Mouse (Mus musculus): ENCODE data around the gene Tmbim1. TPM values are rescaled to one million over a fixed set of nuclear protein-coding genes. Genes with fewer than 3 reads are reported as not detected.

Gene Tmbim1
- polyA plus RNA-seq, 1 experiment, result 60.8 TPM

- DNase-seq (ENCODE audit: low read depth in 1 of 2, low spot score in 2 of 2), result no peak
- WGBS, result 95% methylated on average over 14 of the region's 14 CpGs
- H3K4me3 ChIP-seq (ENCODE audit: extremely low read depth, insufficient read depth, insufficient read length), result no peak overlapping the region
Observed at GRCm38 (mm10) chr1:74280591-74281325, 24.7 kb downstream of the Tmbim1 start.

GRCm38 (mm10) chr1:74278988-74279387 is 26.4 kb downstream of the Tmbim1 start:
- H3K4me3 ChIP-seq (ENCODE audit: extremely low read depth, insufficient read depth, insufficient read length), result no peak overlapping the region
- H3K4me1 ChIP-seq (ENCODE audit: control insufficient read depth, insufficient read depth, insufficient read length), result peaks cover 3% of the 10 kb centered on the region; the same call in 1 of the 2 replicates
- no peak for DNase-seq (ENCODE audit: low read depth in 1 of 2, low spot score in 2 of 2)
- no peak overlapping the region for H3K27ac ChIP-seq (ENCODE audit: insufficient read depth, low read length)
- no peaks in the 10 kb centered on the region for H3K27me3 ChIP-seq (ENCODE audit: control insufficient read depth, insufficient read depth, low read length)
- TF ChIP-seq POLR2A (IDR thresholded peaks at IDR 0.05; ENCODE audit: low read depth, low read length), result no peak
- TF ChIP-seq CTCF (IDR thresholded peaks at IDR 0.05; ENCODE audit: extremely low read depth, insufficient read depth, insufficient read length, insufficient replicate concordance), result no peak
- peaks cover 25% of the 10 kb centered on the region for H3K36me3 ChIP-seq (ENCODE audit: control insufficient read depth, insufficient read depth, low read length)
- 93% methylated on average over 11 of the region's 11 CpGs for WGBS

More at GRCm38 (mm10) chr1:74280591-74281325, 24.7 kb downstream of the Tmbim1 start:
- Histone ChIP-seq H3K4me1 (ENCODE audit: control insufficient read depth, insufficient read depth, insufficient read length) (peaks cover 6% of the 10 kb centered on the region; the same call in 1 of the 2 replicates), H3K27me3 (ENCODE audit: control insufficient read depth, insufficient read depth, low read length) (no peaks in the 10 kb centered on the region), H3K27ac (ENCODE audit: insufficient read depth, low read length) (no peak overlapping the region), H3K36me3 (ENCODE audit: control insufficient read depth, insufficient read depth, low read length) (peaks cover 25% of the 10 kb centered on the region)
- no peak for TF ChIP-seq CTCF (IDR thresholded peaks at IDR 0.05; ENCODE audit: extremely low read depth, insufficient read depth, insufficient read length, insufficient replicate concordance)
- no peak for TF ChIP-seq POLR2A (IDR thresholded peaks at IDR 0.05; ENCODE audit: low read depth, low read length)

GRCm38 (mm10) chr1:74278538-74278937 is 26.9 kb downstream of the Tmbim1 start, which contains the start of gene Gpbar1:
TSS of gene Gpbar1 (plus strand) at chr1:74278550.
- WGBS, result 93% methylated on average over 10 of the region's 10 CpGs
- DNase-seq (ENCODE audit: low read depth in 1 of 2, low spot score in 2 of 2), result no peak
- TF ChIP-seq POLR2A (IDR thresholded peaks at IDR 0.05; ENCODE audit: low read depth, low read length) (no peak), CTCF (IDR thresholded peaks at IDR 0.05; ENCODE audit: extremely low read depth, insufficient read depth, insufficient read length, insufficient replicate concordance) (no peak)
- H3K36me3 ChIP-seq (ENCODE audit: control insufficient read depth, insufficient read depth, low read length), result peaks cover 25% of the 10 kb centered on the region
- no peak within 1 kb of the TSS for H3K4me3 ChIP-seq (ENCODE audit: extremely low read depth, insufficient read depth, insufficient read length)
- no peaks in the 10 kb centered on the region; the same call in 1 of the 2 replicates for H3K4me1 ChIP-seq (ENCODE audit: control insufficient read depth, insufficient read depth, insufficient read length)
- no peaks in the 10 kb centered on the region for H3K27me3 ChIP-seq (ENCODE audit: control insufficient read depth, insufficient read depth, low read length)
- no peak within 1 kb of the TSS for H3K27ac ChIP-seq (ENCODE audit: insufficient read depth, low read length)

GRCm38 (mm10) chr1:74277883-74278537 is 27.4 kb downstream of the Tmbim1 start:
- no peaks in the 10 kb centered on the region for H3K4me1 ChIP-seq (ENCODE audit: control insufficient read depth, insufficient read depth, insufficient read length)
- no peak for TF ChIP-seq CTCF (IDR thresholded peaks at IDR 0.05; ENCODE audit: extremely low read depth, insufficient read depth, insufficient read length, insufficient replicate concordance)
- TF ChIP-seq POLR2A (IDR thresholded peaks at IDR 0.05; ENCODE audit: low read depth, low read length), result no peak
- DNase-seq (ENCODE audit: low read depth in 1 of 2, low spot score in 2 of 2), result no peak
- H3K4me3 ChIP-seq (ENCODE audit: extremely low read depth, insufficient read depth, insufficient read length), result no peak overlapping the region
- H3K27ac ChIP-seq (ENCODE audit: insufficient read depth, low read length), result no peak overlapping the region
- 80% methylated on average over 8 of the region's 8 CpGs for WGBS
- H3K36me3 ChIP-seq (ENCODE audit: control insufficient read depth, insufficient read depth, low read length), result peaks cover 25% of the 10 kb centered on the region
- no peaks in the 10 kb centered on the region for H3K27me3 ChIP-seq (ENCODE audit: control insufficient read depth, insufficient read depth, low read length)

GRCm38 (mm10) chr1:74277041-74277440 is 28.4 kb downstream of the Tmbim1 start:
- no peak for DNase-seq (ENCODE audit: low read depth in 1 of 2, low spot score in 2 of 2)
- Histone ChIP-seq H3K4me1 (ENCODE audit: control insufficient read depth, insufficient read depth, insufficient read length) (no peaks in the 10 kb centered on the region), H3K27me3 (ENCODE audit: control insufficient read depth, insufficient read depth, low read length) (no peaks in the 10 kb centered on the region), H3K4me3 (ENCODE audit: extremely low read depth, insufficient read depth, insufficient read length) (no peak overlapping the region), H3K27ac (ENCODE audit: insufficient read depth, low read length) (no peak overlapping the region), H3K36me3 (ENCODE audit: control insufficient read depth, insufficient read depth, low read length) (peaks cover 21% of the 10 kb centered on the region)
- TF ChIP-seq CTCF (IDR thresholded peaks at IDR 0.05; ENCODE audit: extremely low read depth, insufficient read depth, insufficient read length, insufficient replicate concordance), result no peak
- TF ChIP-seq POLR2A (IDR thresholded peaks at IDR 0.05; ENCODE audit: low read depth, low read length), result no peak
- WGBS, result 80% methylated on average over 6 of the region's 6 CpGs

- H3K36me3 ChIP-seq (ENCODE audit: control insufficient read depth, insufficient read depth, low read length), result peaks cover 3% of the 10 kb centered on the region
Observed at GRCm38 (mm10) chr1:74275015-74275414, 30.4 kb downstream of the Tmbim1 start.

More at GRCm38 (mm10) chr1:74275015-74275414, 30.4 kb downstream of the Tmbim1 start:
- H3K4me1 ChIP-seq (ENCODE audit: control insufficient read depth, insufficient read depth, insufficient read length), result no peaks in the 10 kb centered on the region
- no peak for TF ChIP-seq CTCF (IDR thresholded peaks at IDR 0.05; ENCODE audit: extremely low read depth, insufficient read depth, insufficient read length, insufficient replicate concordance)
- no peak for TF ChIP-seq POLR2A (IDR thresholded peaks at IDR 0.05; ENCODE audit: low read depth, low read length)
- no peaks in the 10 kb centered on the region for H3K27me3 ChIP-seq (ENCODE audit: control insufficient read depth, insufficient read depth, low read length)
- DNase-seq (ENCODE audit: low read depth in 1 of 2, low spot score in 2 of 2), result no peak
- no peak overlapping the region for H3K27ac ChIP-seq (ENCODE audit: insufficient read depth, low read length)
- WGBS, result 34% methylated on average over 9 of the region's 9 CpGs
- no peak overlapping the region for H3K4me3 ChIP-seq (ENCODE audit: extremely low read depth, insufficient read depth, insufficient read length)
